12 mouse cellular contexts compared by ENCODE assay signal in the genomic region with DNA sequence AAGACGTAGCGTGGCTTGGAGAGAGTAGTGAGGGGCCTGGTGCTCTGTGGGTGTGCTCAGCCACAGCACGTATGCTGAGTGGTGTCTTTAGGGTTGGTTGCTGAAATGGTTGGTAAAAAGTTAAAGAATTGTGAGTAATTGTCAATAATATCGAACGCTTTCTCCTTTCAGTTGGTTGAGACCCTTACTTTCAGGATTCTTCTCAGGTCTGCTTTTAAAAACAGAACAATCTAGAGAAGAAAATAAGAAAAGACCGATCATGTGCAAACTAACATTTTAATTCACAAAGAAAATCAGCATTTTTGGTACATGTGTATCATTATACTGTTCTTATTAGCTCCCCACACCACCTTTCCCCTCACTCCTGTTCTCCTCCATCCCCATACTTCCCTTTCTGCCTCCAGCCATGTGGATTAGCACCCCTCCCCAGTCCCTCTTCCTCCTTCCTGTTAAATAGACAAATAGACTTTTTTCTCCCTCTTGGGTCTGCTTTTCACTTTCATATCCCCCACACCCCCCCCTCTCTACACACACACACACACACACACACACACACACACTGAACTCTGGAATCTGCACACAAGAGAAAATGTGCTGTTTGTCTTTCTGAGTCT. TPM values are rescaled to one million over a fixed set of nuclear protein-coding genes. Genes with fewer than 3 reads are reported as not detected.
DNase-seq lines count a peak whose midpoint lies in the region; ATAC-seq and TF ChIP-seq lines count a peak whose summit lies in the region.
"Had no signal": no experiment of that assay in that cellular context is flagged by ENCODE, and none has a peak within 500 bp of the region (broad histone marks: within the 10 kb centered on the region; RNA-seq: fewer than 3 reads in every experiment).

No protein-coding gene starts in this region.

- 74% methylated on average over 6 of the region's 6 CpGs for WGBS in liver, embryonic 14.5 days (ENCODE audit: insufficient replicate concordance)
- WGBS in cerebellum, adult 2 months, result 94% methylated on average over 6 of the region's 6 CpGs

- TF ChIP-seq EP300 in liver, embryonic 14.5 days (IDR thresholded peaks at IDR 0.05; ENCODE audit: low read depth), result no peak

- H3K27me3 ChIP-seq in liver, embryonic 14.5 days (ENCODE audit: control insufficient read depth, insufficient read depth, low read length), result no peaks in the 10 kb centered on the region
- H3K27me3 ChIP-seq in cerebellum, adult 2 months (ENCODE audit: control insufficient read depth, insufficient read depth, low read length), result no peaks in the 10 kb centered on the region
- H3K27me3 ChIP-seq: neural tube, embryonic 12.5 days had no signal

- peak overlapping the region; percentile 86 for H3K4me2 ChIP-seq in liver, embryonic 14.5 days (ENCODE audit: low read depth)

- no peak for ATAC-seq in liver, embryonic 14.5 days (ENCODE audit: insufficient read depth)

- H3K4me1 ChIP-seq in liver, embryonic 14.5 days (replicated peaks; ENCODE audit: control insufficient read depth in 2 of 2, insufficient read depth in 2 of 2, low read length in 1 of 2), result 0 out of 4 replicates have a peak, but pooled peaks cover 0 to 5% of the 10 kb centered on the region in 2 experiments
- H3K4me1 ChIP-seq in cerebellum, adult 2 months (ENCODE audit: control insufficient read depth, insufficient read depth, low read length), result no peaks in the 10 kb centered on the region
- H3K4me1 ChIP-seq: neural tube, embryonic 12.5 days had no signal

- no peak overlapping the region for H3K9ac ChIP-seq in liver, embryonic 14.5 days (replicated peaks)
- H3K9ac ChIP-seq: neural tube, embryonic 12.5 days had no signal

- H3K27ac ChIP-seq in gastrocnemius, adult 2 months, result peak overlapping the region; percentile 16; the same call in 1 of the 2 replicates
- H3K27ac ChIP-seq in liver, embryonic 14.5 days, result no peak overlapping the region
- H3K27ac ChIP-seq in cerebellum, adult 2 months (ENCODE audit: insufficient read depth, low read length), result no peak overlapping the region
- H3K27ac ChIP-seq: neural tube, embryonic 12.5 days had no signal

- intact Hi-C loops in gastrocnemius, adult 2 months (cut with DNase I), result no loop called here
- intact Hi-C loops in left cerebral cortex, postnatal 25 days (cut with DNase I), result loop anchor here (5.0 kb wide), 1 partner anchor 38 kb away; no protein-coding TSS in a partner anchor

- no peak for DNase-seq in gastrocnemius, adult 2 months
- no peak for DNase-seq in gastrocnemius, postnatal 25 days
- DNase-seq in spleen, postnatal 36 days (ENCODE audit: low spot score in 2 of 2), result peak; percentile 30 to 41
- no peak for DNase-seq in spleen, adult 18-20 months
- DNase-seq in liver, embryonic 14.5 days (ENCODE audit: low read depth in 3 of 3, low spot score in 3 of 3), result no peak
- DNase-seq in kidney, postnatal 36 days, result no peak
- DNase-seq in left cerebral cortex, postnatal 25 days (ENCODE audit: low spot score in 2 of 2), result no peak
- DNase-seq in cerebellum, adult 2 months, result no peak
- DNase-seq: cerebellum, postnatal 14 days; gastrocnemius, postnatal 14 days; thymus, postnatal 4 days had no signal

- TF ChIP-seq CTCF in gastrocnemius, adult 2 months (IDR thresholded peaks at IDR 0.05), result no peak
- no peak for TF ChIP-seq CTCF in liver, embryonic 14.5 days (IDR thresholded peaks at IDR 0.05; ENCODE audit: low read depth)
- TF ChIP-seq CTCF in cerebellum, adult 2 months (IDR thresholded peaks at IDR 0.05; ENCODE audit: borderline replicate concordance, insufficient read depth, low read depth, low read length), result no peak

- no peaks in the 10 kb centered on the region for H3K36me3 ChIP-seq in liver, embryonic 14.5 days (replicated peaks; ENCODE audit: control insufficient read depth, insufficient read depth, low read depth)
- H3K36me3 ChIP-seq: neural tube, embryonic 12.5 days had no signal

- no peaks in the 10 kb centered on the region for H3K9me3 ChIP-seq in liver, embryonic 14.5 days (ENCODE audit: control insufficient read depth, low read length)
- H3K9me3 ChIP-seq: neural tube, embryonic 12.5 days had no signal

- TF ChIP-seq POLR2A in cerebellum, adult 2 months (IDR thresholded peaks at IDR 0.05; ENCODE audit: borderline replicate concordance, insufficient read depth, low read length), result no peak

- peak overlapping the region; percentile 71 for H3K4me3 ChIP-seq in gastrocnemius, adult 2 months
- H3K4me3 ChIP-seq in liver, embryonic 14.5 days (ENCODE audit: insufficient read depth in 1 of 2, low read depth in 2 of 2, low read length in 2 of 2), result no peak overlapping the region
- H3K4me3 ChIP-seq in cerebellum, adult 2 months (replicated peaks; ENCODE audit: insufficient read depth, low read depth, low read length), result no peak overlapping the region
- H3K4me3 ChIP-seq: neural tube, embryonic 12.5 days had no signal

RNA-seq across cellular contexts. Expression of a gene that starts 2.2 kb away (rescaled TPM):
- total RNA-seq in gastrocnemius, adult 2 months (2021), result under 1 TPM; 0.59 to 0.84 TPM
- 1 to 10 TPM in 1 of 2 experiments, under 1 TPM in 1; 0.61 to 1.2 TPM for total RNA-seq in gastrocnemius, postnatal 25 days (2021)
- polyA plus RNA-seq in liver, embryonic 14.5 days (2012; rRNA removed), result 1.3 and 1.8 TPM in 2 replicates
- 2.4 and 2.8 TPM in 2 replicates for polyA plus RNA-seq in liver, embryonic 14.5 days (2014; fragmentation: Nextera tagmentation; extraction: Ambion mirVana)
- total RNA-seq in left cerebral cortex, postnatal 25 days (2021), result 10 to 100 TPM; 15.2 to 19.7 TPM
- polyA plus RNA-seq in cerebellum, adult 2 months (2012; rRNA removed), result 15.8 and 17.9 TPM in 2 replicates

RNA-seq across cellular contexts. Expression of a gene that starts 28.4 kb away (rescaled TPM):
- total RNA-seq in gastrocnemius, adult 2 months (2021), result not detected
- not detected for total RNA-seq in gastrocnemius, postnatal 25 days (2021)
- 0.12 and 0.13 TPM in 2 replicates for polyA plus RNA-seq in liver, embryonic 14.5 days (2012; rRNA removed)
- polyA plus RNA-seq in liver, embryonic 14.5 days (2014; fragmentation: Nextera tagmentation; extraction: Ambion mirVana), result 0.09 and 0.22 TPM in 2 replicates
- under 1 TPM in 1 of 2 experiments, not detected in 1; 0.21 TPM for total RNA-seq in left cerebral cortex, postnatal 25 days (2021)
- polyA plus RNA-seq in cerebellum, adult 2 months (2012; rRNA removed), result 0.10 TPM in 1 of 2 replicates, not detected in the other
- total RNA-seq: gastrocnemius, postnatal 14 days had no signal

Comparison
In these comparisons a context has a peak if more than half of its experiments do, and no peak if none do; other contexts are left out.
1. DNase-seq: peak in spleen, postnatal 36 days (2 of 2); none in gastrocnemius, adult 2 months (single experiment), gastrocnemius, postnatal 25 days (single experiment), spleen, adult 18-20 months (0 of 2), liver, embryonic 14.5 days (0 of 3), kidney, postnatal 36 days (0 of 2), left cerebral cortex, postnatal 25 days (0 of 2) and cerebellum, adult 2 months (0 of 2).
2. RNA of a gene that starts 2.2 kb away (total RNA-seq): 15.2 to 19.7 TPM in left cerebral cortex, postnatal 25 days; 0.61 to 1.2 TPM in gastrocnemius, postnatal 25 days and 0.59 to 0.84 TPM in gastrocnemius, adult 2 months; every median in the first group is over 4 times any median in the second.